Mouse (Mus musculus) midbrain, embryonic 15.5 days (tissue): Measurements from ENCODE around the gene Zfp850. TPM values are rescaled to one million over a fixed set of nuclear protein-coding genes. Genes with fewer than 3 reads are reported as not detected.
"Not testable (repeated sequence)": the region's sequence is repeated elsewhere in the genome, so short reads cannot be mapped to it uniquely, and the experiment has no call there.

ENCODE experiments used
- ATAC-seq: fragments of 200-750 bp; cut with Nextera tagmentation; replicated peaks from 2 replicates; pipeline ENCODE4 v1.8.0; 2017; ENCODE audit warnings: moderate TSS enrichment
- H3K27ac ChIP-seq: fragments of 300-500 bp; sonication (generic); 2 replicates; pipeline ENCODE4 v1.5.1; 2015; ENCODE audit warnings: mild to moderate bottlenecking, inconsistent platforms
- H3K27me3 ChIP-seq: fragments of 300-500 bp; sonication (generic); replicated peaks from 2 replicates; pipeline ENCODE4 v1.6.1; 2015; ENCODE audit warnings: inconsistent platforms
- H3K36me3 ChIP-seq: fragments of 300-500 bp; sonication (generic); replicated peaks from 2 replicates; pipeline ENCODE4 v1.6.1; 2015; ENCODE audit warnings: inconsistent platforms
- H3K4me1 ChIP-seq: fragments of 300-500 bp; sonication (generic); 2 replicates; pipeline ENCODE4 v1.6.1; 2015; ENCODE audit warnings: inconsistent platforms
- H3K4me2 ChIP-seq: fragments of 300-500 bp; sonication (generic); 2 replicates; pipeline ENCODE4 v1.6.1; 2015; ENCODE audit warnings: inconsistent platforms, mild to moderate bottlenecking, moderate library complexity
- H3K4me3 ChIP-seq: fragments of 300-500 bp; sonication (generic); 2 replicates; pipeline ENCODE4 v1.5.1; 2015; ENCODE audit warnings: mild to moderate bottlenecking, inconsistent platforms
- H3K9ac ChIP-seq: fragments of 300-500 bp; sonication (generic); 2 replicates; pipeline ENCODE4 v1.6.1; 2015; ENCODE audit warnings: mild to moderate bottlenecking, inconsistent platforms
- H3K9me3 ChIP-seq: fragments of 300-500 bp; sonication (generic); 2 replicates; pipeline ENCODE4 v1.6.1; 2016; ENCODE audit warnings: inconsistent platforms
- WGBS: fragments of 180-500 bp; shearing (Covaris S2); methylation state at CpG from one replicate; pipeline ENCODE4 v1.1.7; 2015; ENCODE audit warnings: mixed read lengths; 5-methylcytosine and 5-hydroxymethylcytosine counted together
- polyA plus RNA-seq: library from polyadenylated mRNA; unstranded; fragments of >200 nt; fragmentation: Nextera tagmentation; extraction: Ambion mirVana; gene quantifications from 2 replicates; pipeline ENCODE4 v1.2.1, GENCODE M21; 2015

Gene Zfp850
- polyA plus RNA-seq, 1 experiment from 2014 or later = 7.7 TPM

GRCm38 (mm10) chr7:27949451-27949850 lies 64.5 kb downstream of the Zfp850 start:
- not testable (repeated sequence) for H3K9me3 ChIP-seq, H3K4me2 ChIP-seq, H3K27me3 ChIP-seq, H3K9ac ChIP-seq, H3K4me1 ChIP-seq, H3K27ac ChIP-seq, H3K4me3 ChIP-seq, ATAC-seq, H3K36me3 ChIP-seq
- WGBS = 95% methylated on average over 13 of the region's 13 CpGs

DNA sequence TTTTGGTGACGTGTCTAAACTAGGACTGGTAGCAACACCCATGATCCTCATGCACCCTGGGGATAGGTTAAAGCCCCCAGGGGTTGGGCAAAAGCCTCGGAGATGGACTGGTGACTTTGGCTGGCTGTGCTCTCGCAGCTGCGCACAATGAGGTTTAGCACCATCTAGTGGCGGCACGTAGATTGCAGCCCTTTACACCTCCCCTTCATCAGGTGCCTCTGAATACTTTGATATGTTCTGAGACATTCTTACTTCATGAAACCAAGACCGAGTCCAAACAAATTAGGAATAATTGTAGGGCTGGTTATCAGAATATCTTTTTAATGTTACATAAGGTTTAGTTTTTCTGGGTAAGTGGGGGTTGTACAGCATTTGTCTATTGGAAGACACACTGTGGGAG lies 72.0 kb downstream of the Zfp850 start:
- 35% methylated on average over 6 of the region's 7 CpGs for WGBS

More for the DNA sequence above, 72.0 kb downstream of the Zfp850 start:
- H3K9me3 ChIP-seq, H3K4me3 ChIP-seq, H3K27ac ChIP-seq, H3K36me3 ChIP-seq, ATAC-seq, H3K27me3 ChIP-seq, H3K4me2 ChIP-seq, H3K4me1 ChIP-seq, H3K9ac ChIP-seq: not testable (repeated sequence)

Other genes starting within 250 kb of the Zfp850 start
- 1.4 and 2.0 TPM in 2 replicates for gene Zfp626, start 206.9 kb downstream of the Zfp850 start, polyA plus RNA-seq
- gene Zfp59, start 175.5 kb downstream of the Zfp850 start, polyA plus RNA-seq = 11.5 and 12.0 TPM in 2 replicates
- gene Zfp607a, start 156.6 kb downstream of the Zfp850 start, polyA plus RNA-seq = 1.2 and 1.5 TPM in 2 replicates
- gene Zfp974, start 84.7 kb downstream of the Zfp850 start, polyA plus RNA-seq = 17.6 and 18.0 TPM in 2 replicates
- 36.0 and 38.8 TPM in 2 replicates for gene Zfp780b, start 34.9 kb downstream of the Zfp850 start, polyA plus RNA-seq
- gene Psmc4, start 36.0 kb upstream of the Zfp850 start, polyA plus RNA-seq = 296 and 299 TPM in 2 replicates
- 0.51 and 0.66 TPM in 2 replicates for gene Fcgbp, start 57.1 kb upstream of the Zfp850 start, polyA plus RNA-seq
- 0.05 and 0.06 TPM in 2 replicates for gene 9530053A07Rik, start 115.4 kb upstream of the Zfp850 start, polyA plus RNA-seq
- gene Fbl, start 155.6 kb upstream of the Zfp850 start, polyA plus RNA-seq = 75.6 and 78.4 TPM in 2 replicates
- 16.3 and 18.1 TPM in 2 replicates for gene Dyrk1b, start 165.4 kb upstream of the Zfp850 start, polyA plus RNA-seq